Mouse (Mus musculus): ENCODE results near the gene Rpl22.

Rpl22 gene

DNA sequence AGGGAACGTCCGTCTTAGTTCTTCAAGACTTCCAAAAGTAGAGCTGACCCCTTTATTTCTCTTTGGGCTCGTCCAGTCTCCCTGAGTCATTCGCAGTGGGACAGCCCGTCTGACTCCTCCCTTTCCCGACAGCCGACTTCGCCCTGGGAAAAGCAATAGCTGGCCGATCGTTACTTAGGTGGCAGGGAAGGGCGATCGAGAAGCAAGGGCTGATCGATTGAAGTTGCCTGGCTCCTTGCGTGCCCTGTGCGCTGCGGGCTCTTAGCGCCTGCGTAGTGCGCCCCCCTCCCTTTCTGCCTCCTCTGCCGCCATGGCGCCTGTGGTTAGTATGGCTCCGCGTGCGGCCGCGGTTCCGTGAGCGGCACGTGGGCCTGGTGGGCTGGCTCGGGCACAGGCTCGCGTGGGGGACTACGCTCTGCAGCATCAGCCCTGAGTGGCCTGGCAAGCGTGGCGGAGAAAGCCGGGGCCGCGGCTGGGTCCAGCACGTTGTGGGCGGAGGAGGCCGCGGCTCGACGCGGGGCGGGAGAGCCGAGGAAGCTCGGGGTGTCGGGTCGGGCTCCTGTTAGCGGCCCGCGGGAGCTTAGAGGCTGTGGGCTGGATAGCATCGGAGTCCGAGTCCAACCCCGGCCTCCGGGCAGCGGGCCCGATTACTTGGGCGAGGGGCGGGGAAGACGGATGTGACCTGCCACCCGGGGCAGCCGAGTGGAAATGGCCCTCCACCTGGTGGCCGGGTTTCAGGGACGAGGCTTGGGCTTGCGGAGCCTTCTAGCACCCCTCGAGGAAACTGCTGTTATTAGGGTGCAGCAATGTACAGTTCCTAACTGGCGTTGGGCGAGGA is at the start of gene Rpl22:
TSS of gene Rpl22 (plus strand) at position 169 of the 838 bp plus-strand sequence.
- WGBS = under 1% methylated on average over 70 of the region's 70 CpGs

DNA sequence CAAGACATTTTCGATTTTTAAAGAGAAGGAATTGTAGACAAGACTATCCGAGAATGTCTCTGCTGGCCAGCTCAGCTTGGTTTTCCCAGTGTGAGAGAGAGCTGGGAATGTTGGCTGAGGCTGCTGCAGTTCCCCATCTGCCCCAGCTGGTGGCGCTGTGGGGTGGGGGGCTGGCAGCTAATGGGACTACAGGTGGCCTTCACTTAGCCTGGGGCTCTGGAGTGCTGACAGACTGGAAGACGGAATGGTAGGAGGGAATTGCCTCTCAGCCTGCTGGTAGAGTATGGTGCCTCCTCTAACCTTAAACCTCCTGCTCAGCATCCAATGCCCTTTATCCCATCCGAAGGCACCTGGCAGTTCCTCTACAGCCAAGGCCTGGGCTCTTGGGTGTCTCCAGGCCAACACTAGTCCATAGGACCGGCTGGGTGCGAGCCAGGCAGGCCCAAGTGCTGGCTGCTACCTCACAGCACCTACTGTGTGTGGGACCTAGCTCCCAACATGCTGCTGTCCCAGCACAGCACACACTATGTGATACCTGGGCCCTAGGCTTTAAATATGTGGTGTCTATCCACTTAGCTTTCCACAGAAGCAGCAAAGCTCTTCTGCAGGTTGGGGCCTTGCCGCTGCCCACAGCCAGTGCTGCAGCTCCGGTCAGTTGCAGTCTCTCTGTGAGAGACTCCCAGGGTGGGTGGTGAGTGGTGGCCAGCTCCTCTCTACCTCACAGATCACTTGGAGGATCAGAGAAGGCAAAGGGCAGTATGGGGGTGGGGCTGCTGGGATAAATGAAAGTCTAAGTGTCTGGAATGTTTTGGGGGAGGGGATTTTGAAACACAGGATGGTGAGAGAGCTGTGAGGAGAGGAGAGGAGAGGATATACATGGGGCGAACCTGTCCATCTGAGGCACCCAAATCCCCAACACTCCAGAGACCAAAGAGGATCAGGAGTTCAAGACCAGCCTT is 48.9 kb upstream of the Rpl22 start:
- WGBS = 67% methylated on average over 10 of the region's 10 CpGs

- WGBS = 73% methylated on average over 2 of the region's 2 CpGs
Measured at GRCm38 (mm10) chr4:152277916-152278315, 47.6 kb upstream of the Rpl22 start.

GRCm38 (mm10) chr4:152278986-152279385 is 46.6 kb upstream of the Rpl22 start:
- 38% methylated on average over 23 of the region's 23 CpGs for WGBS

DNA sequence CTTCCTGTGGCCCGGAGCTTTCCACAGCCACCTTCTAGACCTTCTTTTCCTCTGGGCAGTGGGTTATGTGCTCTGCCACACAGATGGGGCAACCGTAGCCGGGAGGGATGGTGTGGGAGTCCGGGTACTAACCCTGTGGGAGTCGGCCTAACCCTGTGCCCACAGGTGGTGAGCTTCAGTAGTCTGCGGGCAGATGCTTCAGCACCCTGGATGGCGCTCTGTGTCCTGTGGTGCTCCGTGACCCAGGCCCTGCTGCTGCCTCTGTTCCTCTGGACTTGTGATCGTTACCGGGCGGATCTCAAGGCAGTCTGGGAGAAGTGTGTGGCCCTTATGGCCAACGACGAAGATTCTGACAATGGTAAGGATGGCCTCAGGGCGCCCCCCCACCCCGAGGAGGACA is 43.9 kb upstream of the Rpl22 start:
- WGBS = 75% methylated on average over 15 of the region's 15 CpGs

DNA sequence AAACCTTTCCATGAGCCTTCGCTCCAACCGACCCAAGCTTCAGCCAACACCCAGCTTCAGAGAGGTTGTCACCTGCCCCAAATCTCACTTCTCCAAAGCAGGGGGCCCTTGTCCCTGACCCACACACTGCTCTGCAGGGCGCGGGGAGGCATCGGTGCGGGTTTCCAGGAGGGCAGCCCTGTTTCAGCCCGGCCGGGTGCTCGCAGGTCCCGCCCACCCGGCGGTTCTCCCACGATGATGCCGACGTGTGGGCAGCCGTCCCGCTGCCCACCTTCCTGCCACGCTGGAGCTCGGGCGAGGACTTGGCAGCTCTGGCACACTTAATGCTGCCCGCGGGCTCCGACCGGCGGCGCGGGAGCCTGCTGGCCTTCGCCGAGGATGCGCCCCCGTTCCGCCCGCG is 42.8 kb upstream of the Rpl22 start:
- WGBS = 18% methylated on average over 31 of the region's 34 CpGs

DNA sequence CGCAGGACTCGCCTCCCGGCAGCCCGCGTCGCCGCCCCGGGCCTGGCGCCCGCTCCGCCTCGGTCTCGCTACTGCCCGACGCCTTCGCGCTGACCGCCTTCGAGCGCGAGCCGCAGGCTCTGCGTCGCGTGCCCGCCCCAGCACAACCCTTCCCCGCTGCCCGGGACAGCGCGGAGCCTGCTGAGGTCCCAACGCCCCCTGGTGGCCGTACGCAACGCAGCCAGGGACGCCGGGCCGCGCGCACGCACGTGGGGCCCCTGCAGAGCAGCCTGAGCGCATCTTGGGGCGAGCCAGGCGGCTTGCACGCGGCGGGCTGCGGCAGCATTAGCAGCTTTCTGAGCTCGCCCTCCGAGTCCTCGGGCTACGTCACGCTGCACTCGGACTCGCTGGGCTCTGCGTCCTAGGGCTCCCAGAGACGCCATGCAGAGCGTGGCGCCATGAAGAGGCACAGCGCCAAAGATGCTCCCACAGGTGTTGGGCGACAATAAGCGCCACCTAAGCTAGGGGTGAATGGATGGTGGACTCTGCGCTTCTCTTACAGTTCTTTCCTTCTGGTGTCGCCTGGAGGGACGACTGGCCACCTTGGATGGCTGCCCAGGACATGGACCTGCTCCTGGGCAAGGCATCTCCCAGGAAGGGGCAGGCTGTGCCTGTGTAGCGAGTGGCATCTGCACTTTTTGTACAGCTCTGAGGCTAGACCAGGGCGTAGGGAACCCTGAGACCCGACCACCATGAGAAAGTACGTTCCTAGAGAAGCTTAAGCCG is 42.2 kb upstream of the Rpl22 start:
- 10% methylated on average over 69 of the region's 70 CpGs for WGBS

DNA sequence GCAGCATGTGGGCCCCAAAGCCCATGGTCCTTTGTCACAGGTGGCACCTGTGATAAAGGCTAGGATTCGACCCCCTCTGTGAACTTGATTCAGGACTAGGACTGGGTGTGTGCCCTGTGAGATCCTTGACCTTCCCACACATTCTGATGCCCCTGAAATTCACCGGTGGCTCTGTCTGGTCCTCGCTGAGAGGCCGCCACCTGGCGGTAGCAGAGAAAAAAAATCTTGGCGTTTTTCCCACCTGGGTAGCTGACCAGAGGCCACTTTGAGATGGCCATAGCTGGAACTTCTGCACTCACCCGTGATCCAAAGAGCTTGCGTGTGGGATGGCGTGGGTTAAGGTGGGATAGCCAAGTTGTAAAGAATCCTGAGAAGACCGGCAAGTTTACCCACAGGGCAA is 40.0 kb upstream of the Rpl22 start:
- 7% methylated on average over 10 of the region's 10 CpGs for WGBS

- WGBS = 4% methylated on average over 32 of the region's 32 CpGs
Measured at GRCm38 (mm10) chr4:152286183-152286582, 39.4 kb upstream of the Rpl22 start.

- WGBS = 24% methylated on average over 26 of the region's 26 CpGs
Measured at GRCm38 (mm10) chr4:152286887-152287286, 38.7 kb upstream of the Rpl22 start.

GRCm38 (mm10) chr4:152287317-152288120 is 38.0 kb upstream of the Rpl22 start:
- 50% methylated on average over 19 of the region's 19 CpGs for WGBS

GRCm38 (mm10) chr4:152288398-152288945 is 37.1 kb upstream of the Rpl22 start:
- WGBS = 72% methylated on average over 18 of the region's 18 CpGs

DNA sequence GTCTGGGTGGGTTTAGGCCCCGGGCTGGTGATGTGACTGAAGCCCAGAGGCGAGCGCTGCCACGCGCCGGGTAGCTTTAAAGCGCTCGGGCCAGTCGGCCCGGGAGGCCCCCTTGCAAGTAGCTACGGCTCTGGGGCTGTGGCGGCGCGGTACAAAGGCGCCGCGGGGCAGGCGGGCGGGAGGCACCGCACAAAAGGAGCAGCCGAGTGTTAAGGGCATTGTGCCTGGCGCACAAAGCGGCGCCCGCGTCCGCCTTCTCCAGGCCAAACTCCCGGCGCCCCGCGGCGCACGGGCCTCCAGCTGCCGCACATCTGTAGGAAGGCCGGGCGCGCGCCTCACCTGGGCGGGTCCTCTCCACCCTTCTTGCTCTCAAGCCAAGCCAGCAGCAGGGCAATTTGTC is 35.2 kb upstream of the Rpl22 start:
- WGBS = 3% methylated on average over 39 of the region's 39 CpGs

- WGBS = 55% methylated on average over 11 of the region's 11 CpGs
Measured at GRCm38 (mm10) chr4:152290991-152291390, 34.6 kb upstream of the Rpl22 start.

DNA sequence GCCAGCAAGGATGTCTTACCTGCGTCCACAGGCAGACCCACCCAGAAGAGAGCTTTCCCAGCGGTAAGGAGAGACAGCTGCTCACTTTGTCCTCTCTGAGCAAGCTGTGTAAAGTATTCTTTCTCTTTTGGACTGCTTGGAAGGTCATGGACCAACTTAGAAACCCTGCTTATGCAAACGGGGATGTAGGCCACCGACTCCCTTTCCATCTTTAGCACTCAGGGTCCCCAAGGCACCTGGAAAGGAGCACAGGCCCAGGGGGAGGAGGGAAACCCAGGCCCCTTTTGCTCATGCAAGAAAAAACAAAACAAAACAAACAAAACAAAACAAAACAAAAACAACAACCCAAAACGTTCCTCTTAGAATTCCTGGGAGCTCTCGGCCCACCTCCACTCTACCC is 34.0 kb upstream of the Rpl22 start, which contains the start of gene Hes3:
TSS of gene Hes3 (minus strand) at position 101 of the 400 bp plus-strand sequence.
- WGBS = 38% methylated on average over 6 of the region's 6 CpGs

- WGBS = 21% methylated on average over 12 of the region's 12 CpGs
Measured at GRCm38 (mm10) chr4:152292102-152292765, 33.3 kb upstream of the Rpl22 start.

DNA sequence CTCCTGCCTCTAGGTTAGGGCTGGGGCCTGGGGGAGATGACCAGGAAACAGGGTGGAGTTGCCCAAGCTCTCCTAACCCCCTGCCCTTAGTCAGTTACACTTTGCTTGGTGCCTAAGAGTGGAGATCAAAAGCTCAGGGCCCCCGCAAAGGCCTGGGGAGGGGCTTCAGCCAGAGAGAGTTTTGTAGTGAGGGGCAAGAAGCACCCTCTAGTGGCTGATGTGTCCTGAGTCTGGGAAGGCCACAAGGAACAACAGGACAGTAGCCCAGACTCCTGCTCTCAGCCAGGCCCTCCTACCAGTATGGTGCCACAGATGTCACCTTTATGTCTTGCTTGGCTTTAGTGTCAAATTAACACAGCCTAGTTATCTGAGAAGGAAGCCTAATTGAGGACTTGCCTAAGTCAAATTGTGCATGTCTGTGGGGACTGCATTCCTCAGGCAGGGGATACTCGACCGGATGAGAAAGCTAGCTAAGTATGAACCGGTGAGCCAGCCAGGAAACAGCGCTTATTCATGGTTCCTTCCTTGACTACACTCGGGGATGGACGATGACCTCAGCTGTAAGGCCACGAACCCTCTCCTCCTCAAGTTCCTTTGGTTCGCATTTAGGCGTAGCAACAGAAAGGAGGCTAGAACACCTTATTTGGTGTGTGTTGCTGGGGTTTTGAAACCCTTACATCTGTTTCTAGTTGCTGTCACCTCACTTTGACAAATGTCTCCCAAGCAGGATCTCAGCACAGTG is 31.2 kb upstream of the Rpl22 start:
- 62% methylated on average over 10 of the region's 10 CpGs for WGBS

DNA sequence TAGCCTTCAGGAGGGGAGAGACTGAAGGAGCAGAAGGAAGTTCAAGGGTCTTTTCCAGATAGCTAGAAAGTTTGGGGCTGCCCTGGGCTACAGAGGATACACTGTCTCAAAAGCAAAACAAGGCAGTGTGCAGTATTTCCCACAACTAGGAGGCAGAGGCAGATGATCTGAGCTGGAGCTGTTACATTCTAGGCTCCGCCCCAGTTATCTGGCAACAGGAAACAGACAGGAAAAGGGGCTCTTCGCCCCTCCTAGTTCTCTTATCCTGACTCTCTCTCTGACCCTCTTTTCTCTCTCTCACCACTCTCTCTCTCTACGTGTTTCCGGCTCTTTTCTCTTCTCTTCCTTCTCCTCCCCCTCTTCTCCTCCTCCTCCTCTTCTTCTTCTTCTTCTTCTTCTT is 29.6 kb upstream of the Rpl22 start:
- 58% methylated on average over 4 of the region's 4 CpGs for WGBS

- WGBS = 16% methylated on average over 8 of the region's 8 CpGs
Measured at GRCm38 (mm10) chr4:152296371-152296770, 29.2 kb upstream of the Rpl22 start.

Measured in cerebral cortex, adult 2 months (tissue).